ENCODE assay signal across 8 mouse cellular contexts in genomic region chr6:86670873-86671272, GRCm38 (mm10). TPM values are rescaled to one million over a fixed set of nuclear protein-coding genes. Genes with fewer than 3 reads are reported as not detected.
DNase-seq lines count a peak whose midpoint lies in the region; ATAC-seq lines count a peak whose summit lies in the region.

No protein-coding gene starts in this region.

- DNase-seq in hindbrain, embryonic 11.5 days (ENCODE audit: low spot score), result peak; percentile 80
- peak; percentile 84 for DNase-seq in MN1 (ENCODE audit: low spot score)
- peak; percentile 76 to 86 for DNase-seq in cerebellum, postnatal 10 days
- peak; percentile 64 to 66 for DNase-seq in heart, adult 9 months (ENCODE audit: low spot score in 2 of 2)
- DNase-seq in layer of hippocampus, postnatal 10 days (ENCODE audit: low spot score in 2 of 2), result peak; percentile 44 to 60
- DNase-seq in midbrain, embryonic 10.5 days (ENCODE audit: low spot score), result peak; percentile 35
- peak; percentile 88 for DNase-seq in splenic B cell, adult 2 months (ENCODE audit: low read depth, low spot score)

- ATAC-seq in hindbrain, embryonic 11.5 days (ENCODE audit: low FRiP score), result no peak
- no peak for ATAC-seq in hindbrain, embryonic 16.5 days

- no peak overlapping the region for H3K4me3 ChIP-seq in hindbrain, embryonic 11.5 days (ENCODE audit: low read depth, low read length)
- no peak overlapping the region for H3K4me3 ChIP-seq in hindbrain, embryonic 16.5 days (ENCODE audit: low read length)
- no peak overlapping the region for H3K4me3 ChIP-seq in midbrain, embryonic 10.5 days

- H3K36me3 ChIP-seq in hindbrain, embryonic 11.5 days (ENCODE audit: control insufficient read depth, insufficient read depth, low read length), result no peaks in the 10 kb centered on the region
- peaks cover 13% of the 10 kb centered on the region for H3K36me3 ChIP-seq in hindbrain, embryonic 16.5 days (ENCODE audit: control insufficient read depth, insufficient read depth, low read length)
- peaks cover 51% of the 10 kb centered on the region for H3K36me3 ChIP-seq in midbrain, embryonic 10.5 days
- peaks cover 10% of the 10 kb centered on the region for H3K36me3 ChIP-seq in splenic B cell, adult 2 months (ENCODE audit: control insufficient read depth, insufficient read depth, low read length, poor library complexity, severe bottlenecking)

- 15% methylated on average over 2 of the region's 2 CpGs for WGBS in hindbrain, embryonic 11.5 days
- WGBS in hindbrain, embryonic 16.5 days, result 15% methylated on average over 2 of the region's 2 CpGs
- 14% methylated on average over 2 of the region's 2 CpGs for WGBS in midbrain, embryonic 10.5 days

- no peak overlapping the region for H3K4me2 ChIP-seq in hindbrain, embryonic 11.5 days (replicated peaks; ENCODE audit: low read depth, low read length)
- H3K4me2 ChIP-seq in hindbrain, embryonic 16.5 days (ENCODE audit: low read length), result no peak overlapping the region

- no peak overlapping the region for H3K27ac ChIP-seq in hindbrain, embryonic 11.5 days (ENCODE audit: low read depth, low read length)
- H3K27ac ChIP-seq in hindbrain, embryonic 16.5 days (ENCODE audit: low read depth, low read length), result no peak overlapping the region
- H3K27ac ChIP-seq in midbrain, embryonic 10.5 days (replicated peaks), result no peak overlapping the region

- no peaks in the 10 kb centered on the region for H3K27me3 ChIP-seq in hindbrain, embryonic 11.5 days (ENCODE audit: control insufficient read depth, insufficient read depth, low read length)
- no peaks in the 10 kb centered on the region for H3K27me3 ChIP-seq in hindbrain, embryonic 16.5 days (replicated peaks; ENCODE audit: control insufficient read depth, insufficient read depth, low read length)
- H3K27me3 ChIP-seq in midbrain, embryonic 10.5 days (ENCODE audit: low read depth, poor library complexity, severe bottlenecking), result no peaks in the 10 kb centered on the region
- H3K27me3 ChIP-seq in splenic B cell, adult 2 months (ENCODE audit: control insufficient read depth, insufficient read depth, low read length, poor library complexity, severe bottlenecking), result no peaks in the 10 kb centered on the region

- no peak overlapping the region for H3K9ac ChIP-seq in hindbrain, embryonic 11.5 days (ENCODE audit: low read depth, low read length)
- H3K9ac ChIP-seq in hindbrain, embryonic 16.5 days (ENCODE audit: low read depth, low read length), result no peak overlapping the region

- H3K4me1 ChIP-seq in hindbrain, embryonic 11.5 days (replicated peaks; ENCODE audit: control insufficient read depth, insufficient read depth, low read length), result 0 out of 2 replicates have a peak, but pooled peaks cover 2% of the 10 kb centered on the region
- peaks cover 24% of the 10 kb centered on the region for H3K4me1 ChIP-seq in hindbrain, embryonic 16.5 days (ENCODE audit: control insufficient read depth, insufficient read depth, low read depth, low read length)
- H3K4me1 ChIP-seq in midbrain, embryonic 10.5 days, result peaks cover 29% of the 10 kb centered on the region

- no peaks in the 10 kb centered on the region for H3K9me3 ChIP-seq in hindbrain, embryonic 11.5 days (ENCODE audit: control insufficient read depth, low read length)
- H3K9me3 ChIP-seq in hindbrain, embryonic 16.5 days (ENCODE audit: control insufficient read depth, low read length), result no peaks in the 10 kb centered on the region
- no peaks in the 10 kb centered on the region for H3K9me3 ChIP-seq in midbrain, embryonic 10.5 days (replicated peaks)

RNA-seq across cellular contexts. Expression of gene Mxd1, which starts 1.9 kb away (rescaled TPM):
- 16.6 and 22.4 TPM in 2 replicates for polyA plus RNA-seq in hindbrain, embryonic 11.5 days (2014; fragmentation: Nextera tagmentation; extraction: Ambion mirVana)
- polyA plus RNA-seq in hindbrain, embryonic 16.5 days (2015; fragmentation: Nextera tagmentation; extraction: Ambion mirVana), result 16.1 and 19.1 TPM in 2 replicates
- total RNA-seq in layer of hippocampus, postnatal 10 days (2021), result 10 to 100 TPM; 15.1 to 16.4 TPM
- 9.1 and 15.3 TPM in 2 replicates for polyA plus RNA-seq in midbrain, embryonic 10.5 days (2016; fragmentation: Nextera tagmentation; extraction: Ambion mirVana)

RNA-seq across cellular contexts. Expression of gene Snrnp27, which starts 13.4 kb away (rescaled TPM):
- polyA plus RNA-seq in hindbrain, embryonic 11.5 days (2014; fragmentation: Nextera tagmentation; extraction: Ambion mirVana), result 130 and 134 TPM in 2 replicates
- polyA plus RNA-seq in hindbrain, embryonic 16.5 days (2015; fragmentation: Nextera tagmentation; extraction: Ambion mirVana), result 81.3 and 81.5 TPM in 2 replicates
- total RNA-seq in layer of hippocampus, postnatal 10 days (2021), result 10 to 100 TPM; 56.4 to 63.5 TPM
- 128 and 133 TPM in 2 replicates for polyA plus RNA-seq in midbrain, embryonic 10.5 days (2016; fragmentation: Nextera tagmentation; extraction: Ambion mirVana)

RNA-seq across cellular contexts. Expression of gene Asprv1, which starts 42.9 kb away (rescaled TPM):
- 0.25 and 0.88 TPM in 2 replicates for polyA plus RNA-seq in hindbrain, embryonic 11.5 days (2014; fragmentation: Nextera tagmentation; extraction: Ambion mirVana)
- polyA plus RNA-seq in hindbrain, embryonic 16.5 days (2015; fragmentation: Nextera tagmentation; extraction: Ambion mirVana), result 0.62 and 0.70 TPM in 2 replicates
- 1 to 10 TPM in 1 of 2 experiments, under 1 TPM in 1; 0.91 to 1.6 TPM for total RNA-seq in layer of hippocampus, postnatal 10 days (2021)
- polyA plus RNA-seq in midbrain, embryonic 10.5 days (2016; fragmentation: Nextera tagmentation; extraction: Ambion mirVana), result 0.25 and 0.53 TPM in 2 replicates

Comparison
In these comparisons a context has a peak if more than half of its experiments do, and no peak if none do; other contexts are left out.
1. DNase-seq: peak in every context shown above with its lines; median percentile 88 in splenic B cell, adult 2 months; 84 in MN1; 81 in cerebellum, postnatal 10 days; 80 in hindbrain, embryonic 11.5 days; 65 in heart, adult 9 months; 52 in layer of hippocampus, postnatal 10 days; 35 in midbrain, embryonic 10.5 days.